Mouse (Mus musculus) G1E (cell line): ENCODE data around the gene Gabbr1.

Experiments
- CTCF ChIP-seq: IDR thresholded peaks from 2 replicates; pipeline ENCODE4 v1.5.1; 2012; ENCODE audit warnings: low read depth, low read length, inconsistent platforms, mixed read lengths
- GATA1 ChIP-seq: IDR thresholded peaks from 2 replicates; pipeline ENCODE4 v1.6.1; 2012; ENCODE audit warnings: borderline replicate concordance, low read length, inconsistent platforms, mixed read lengths
- TAL1 ChIP-seq: conservative IDR thresholded peaks from 2 replicates; pipeline ENCODE4 v1.6.1; 2012; ENCODE audit warnings: low read depth, low read length, inconsistent platforms, mixed read lengths

DNA sequence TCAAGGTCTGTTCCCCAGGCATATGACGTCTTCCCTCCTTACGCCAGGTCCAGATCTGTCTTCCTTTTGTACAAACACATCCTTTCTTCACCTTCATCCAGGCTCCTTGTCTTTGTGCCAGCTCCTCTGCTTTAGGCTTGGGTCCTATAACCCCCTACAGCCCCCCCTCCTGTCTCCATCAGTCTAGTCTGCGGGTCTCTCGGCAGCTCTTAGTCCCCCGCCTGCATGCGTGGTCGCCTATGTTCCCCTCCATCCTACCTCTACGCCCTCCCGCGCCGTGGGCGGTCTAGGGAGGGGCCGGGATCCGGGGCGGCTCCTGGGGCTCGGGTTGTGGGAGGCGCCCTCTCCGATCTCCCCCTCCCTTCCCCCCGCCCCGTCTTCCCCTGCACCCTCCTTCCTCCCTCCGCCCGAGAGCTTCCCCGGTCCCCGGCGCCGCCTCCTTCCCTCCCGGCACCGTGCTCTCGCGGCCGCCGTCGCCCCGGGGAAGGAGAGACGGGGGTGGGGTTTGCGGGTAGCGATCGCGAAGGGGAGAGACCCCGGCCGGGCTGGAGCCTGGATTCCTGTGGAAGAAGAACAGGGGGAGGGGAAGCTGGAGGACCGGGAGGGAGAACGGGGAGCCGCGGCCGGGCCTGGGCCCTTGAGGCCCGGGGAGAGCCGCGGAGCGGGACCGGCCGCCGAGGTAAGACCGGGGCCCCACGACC is at the start of gene Gabbr1:
- TF ChIP-seq CTCF (no peak), GATA1 (no peak), TAL1 (no peak)
